Mouse (Mus musculus) mammary gland, adult 2 months (tissue): ENCODE data around the gene Tcaf3. TPM values are rescaled to one million over a fixed set of nuclear protein-coding genes. Genes with fewer than 3 reads are reported as not detected.

ENCODE experiments used
- polyA plus RNA-seq: library from polyadenylated mRNA; depleted of rRNA; stranded (reverse); fragments of >200 nt; gene quantifications from 2 replicates; pipeline ENCODE4 v1.2.3, GENCODE M21; 2012; ENCODE audit warnings: low replicate concordance; rRNA removed

Tcaf3 gene
- polyA plus RNA-seq, result not detected in 2 replicates

DNA sequence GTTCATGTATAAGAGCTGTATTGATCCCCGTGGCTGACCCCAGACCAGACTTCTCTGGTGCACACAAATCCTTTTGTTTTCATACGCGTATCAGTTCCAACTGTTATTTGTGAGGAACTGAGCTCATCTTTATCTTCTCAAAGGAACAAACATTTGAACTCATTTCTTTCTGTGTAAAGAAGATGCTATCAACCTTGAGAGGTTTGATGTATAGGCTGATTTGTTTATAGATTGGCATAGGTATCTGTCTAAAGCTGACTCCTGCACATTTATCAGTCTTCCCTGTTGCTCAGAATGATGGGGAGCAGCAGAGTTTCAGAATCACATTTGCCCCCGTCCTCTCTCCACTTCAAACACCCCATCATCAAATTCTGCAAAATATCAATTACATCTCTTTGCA lies at the start of gene Tcaf3:
Gene Tcaf3, minus strand, starts transcription at position 101 of the 400 bp plus-strand sequence.

DNA sequence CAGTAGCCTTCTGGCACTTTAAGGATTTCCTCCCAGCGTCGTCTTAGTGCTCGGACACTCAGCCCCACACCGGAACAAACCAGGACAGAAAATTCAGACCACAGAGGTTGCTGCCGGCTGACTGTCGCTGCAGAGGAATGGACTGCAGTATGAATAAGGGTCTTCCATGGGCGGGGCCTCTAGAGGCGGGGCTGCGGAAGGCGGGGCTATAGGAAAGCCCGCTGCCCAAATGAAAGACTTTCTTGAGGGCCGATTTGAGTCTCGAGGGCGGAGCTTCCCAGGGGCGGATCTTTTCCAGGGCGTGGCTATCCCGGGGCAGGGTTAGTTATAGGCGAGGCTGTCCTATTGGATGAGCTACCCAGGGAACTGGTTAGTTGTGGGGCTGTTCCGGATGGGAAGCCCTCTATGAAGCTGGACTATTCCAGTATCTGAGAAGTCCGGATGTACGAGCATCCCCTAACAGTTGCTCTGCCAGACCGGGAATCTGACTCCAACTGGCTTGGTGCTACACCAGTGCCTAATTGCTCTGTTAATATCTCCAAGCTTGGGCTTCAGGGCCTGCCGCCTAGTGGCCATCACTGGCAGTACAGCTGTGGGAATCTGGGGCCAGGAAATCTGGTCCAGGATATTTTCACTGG lies 47.5 kb upstream of the Tcaf3 start, which contains the start of gene Tcaf2:
Gene Tcaf2, minus strand, starts transcription at position 343 of the 638 bp plus-strand sequence.

GRCm38 (mm10) chr6:42547461-42547860 lies 50.0 kb downstream of the Tcaf3 start, which contains the start of gene Olfr455:
Olfr455 (minus strand) TSS chr6:42547587.

Other genes starting within 250 kb of the Tcaf3 start
- gene Zyx, start 248.1 kb downstream of the Tcaf3 start, polyA plus RNA-seq, result 172 and 228 TPM in 2 replicates
- gene Epha1, start 224.4 kb downstream of the Tcaf3 start, polyA plus RNA-seq, result 3.9 and 4.6 TPM in 2 replicates
- 0.37 and 0.65 TPM in 2 replicates for gene Tas2r143, start 197.5 kb downstream of the Tcaf3 start, polyA plus RNA-seq
- gene Tas2r135, start 192.3 kb downstream of the Tcaf3 start, polyA plus RNA-seq, result 0.20 and 0.22 TPM in 2 replicates
- gene Tas2r126, start 163.2 kb downstream of the Tcaf3 start, polyA plus RNA-seq, result not detected in 2 replicates
- gene Olfr458, start 132.5 kb downstream of the Tcaf3 start, polyA plus RNA-seq, result not detected in 2 replicates
- not detected in 2 replicates for gene Olfr457, start 121.4 kb downstream of the Tcaf3 start, polyA plus RNA-seq
- gene Olfr456, start 110.5 kb downstream of the Tcaf3 start, polyA plus RNA-seq, result not detected in 2 replicates
- gene Olfr455, start 50.1 kb downstream of the Tcaf3 start, polyA plus RNA-seq, result not detected in 2 replicates
- gene Tcaf2, start 47.6 kb upstream of the Tcaf3 start, polyA plus RNA-seq, result 3.7 and 4.6 TPM in 2 replicates
- gene Tcaf1, start 112.4 kb upstream of the Tcaf3 start, polyA plus RNA-seq, result 18.6 and 27.1 TPM in 2 replicates
- not detected in 2 replicates for gene Olfr453, start 141.7 kb upstream of the Tcaf3 start, polyA plus RNA-seq
- not detected in 2 replicates for gene Olfr38, start 158.7 kb upstream of the Tcaf3 start, polyA plus RNA-seq
- not detected in 2 replicates for gene Olfr452, start 187.4 kb upstream of the Tcaf3 start, polyA plus RNA-seq
- not detected in 2 replicates for gene Olfr450, start 214.2 kb upstream of the Tcaf3 start, polyA plus RNA-seq
- gene Olfr449, start 236.7 kb upstream of the Tcaf3 start, polyA plus RNA-seq, result not detected in 2 replicates